Mouse (Mus musculus): ENCODE data around the gene Hmgcs2. TPM values are rescaled to one million over a fixed set of nuclear protein-coding genes. Genes with fewer than 3 reads are reported as not detected.

Gene Hmgcs2
- polyA plus RNA-seq, 1 experiment from 2014 or later, result 16.8 TPM

- Histone ChIP-seq H3K4me3 (ENCODE audit: low read depth, low read length) (no peak overlapping the region), H3K9ac (ENCODE audit: low read depth, low read length) (no peak overlapping the region), H3K9me3 (replicated peaks; ENCODE audit: control insufficient read depth, low read length, poor library complexity, severe bottlenecking) (0 out of 2 replicates have a peak, but pooled peaks cover 2% of the 10 kb centered on the region), H3K27me3 (ENCODE audit: control insufficient read depth, insufficient read depth, low read depth, low read length) (no peaks in the 10 kb centered on the region), H3K27ac (ENCODE audit: low read length) (no peak overlapping the region), H3K4me1 (ENCODE audit: control insufficient read depth, insufficient read depth, low read length) (no peaks in the 10 kb centered on the region), H3K36me3 (ENCODE audit: control insufficient read depth, insufficient read depth, low read length) (no peaks in the 10 kb centered on the region), H3K4me2 (ENCODE audit: low read length) (no peak overlapping the region)
- ATAC-seq, result no peak
- WGBS, result 94% methylated on average over 1 of the region's 1 CpGs
Measured at GRCm38 (mm10) chr3:98299391-98300100, 19.3 kb downstream of the Hmgcs2 start.

GRCm38 (mm10) chr3:98300266-98300665, 20.0 kb downstream of the Hmgcs2 start:
- no peaks in the 10 kb centered on the region for H3K36me3 ChIP-seq (ENCODE audit: control insufficient read depth, insufficient read depth, low read length)
- no peak overlapping the region for H3K27ac ChIP-seq (ENCODE audit: low read length)
- 0 out of 2 replicates have a peak, but pooled peaks cover 2% of the 10 kb centered on the region for H3K9me3 ChIP-seq (replicated peaks; ENCODE audit: control insufficient read depth, low read length, poor library complexity, severe bottlenecking)
- H3K27me3 ChIP-seq (ENCODE audit: control insufficient read depth, insufficient read depth, low read depth, low read length), result no peaks in the 10 kb centered on the region
- no peaks in the 10 kb centered on the region for H3K4me1 ChIP-seq (ENCODE audit: control insufficient read depth, insufficient read depth, low read length)
- H3K4me2 ChIP-seq (ENCODE audit: low read length), result no peak overlapping the region
- no peak for ATAC-seq
- no peak overlapping the region for H3K9ac ChIP-seq (ENCODE audit: low read depth, low read length)
- no peak overlapping the region for H3K4me3 ChIP-seq (ENCODE audit: low read depth, low read length)
- WGBS, result 93% methylated on average over 4 of the region's 4 CpGs

DNA sequence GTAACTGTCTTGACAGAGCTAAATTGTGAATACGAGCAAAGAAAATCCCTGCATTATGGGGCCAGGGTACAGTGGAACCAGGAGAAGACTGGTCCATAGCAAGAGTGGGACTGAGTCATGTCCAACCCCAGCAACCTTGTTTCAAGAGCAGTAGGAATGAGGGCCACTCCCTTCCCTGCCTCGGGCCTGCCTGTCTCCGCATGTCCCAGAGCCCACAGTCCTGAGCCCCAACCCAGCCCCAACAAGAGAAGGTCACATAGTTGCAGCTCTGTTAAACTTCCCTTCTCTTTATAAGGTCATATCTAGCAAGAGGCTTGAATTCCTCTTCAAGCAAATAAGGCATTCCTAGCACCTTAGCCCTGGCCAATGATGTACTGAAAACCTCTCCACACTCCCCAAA, 21.5 kb downstream of the Hmgcs2 start:
- WGBS, result 92% methylated on average over 3 of the region's 3 CpGs
- no peaks in the 10 kb centered on the region for H3K4me1 ChIP-seq (ENCODE audit: control insufficient read depth, insufficient read depth, low read length)
- H3K36me3 ChIP-seq (ENCODE audit: control insufficient read depth, insufficient read depth, low read length), result no peaks in the 10 kb centered on the region
- H3K4me3 ChIP-seq (ENCODE audit: low read depth, low read length), result no peak overlapping the region
- H3K27me3 ChIP-seq (ENCODE audit: control insufficient read depth, insufficient read depth, low read depth, low read length), result no peaks in the 10 kb centered on the region
- H3K27ac ChIP-seq (ENCODE audit: low read length), result no peak overlapping the region
- ATAC-seq, result no peak
- no peak overlapping the region for H3K4me2 ChIP-seq (ENCODE audit: low read length)
- no peak overlapping the region for H3K9ac ChIP-seq (ENCODE audit: low read depth, low read length)
- H3K9me3 ChIP-seq (replicated peaks; ENCODE audit: control insufficient read depth, low read length, poor library complexity, severe bottlenecking), result 0 out of 2 replicates have a peak, but pooled peaks cover 2% of the 10 kb centered on the region

DNA sequence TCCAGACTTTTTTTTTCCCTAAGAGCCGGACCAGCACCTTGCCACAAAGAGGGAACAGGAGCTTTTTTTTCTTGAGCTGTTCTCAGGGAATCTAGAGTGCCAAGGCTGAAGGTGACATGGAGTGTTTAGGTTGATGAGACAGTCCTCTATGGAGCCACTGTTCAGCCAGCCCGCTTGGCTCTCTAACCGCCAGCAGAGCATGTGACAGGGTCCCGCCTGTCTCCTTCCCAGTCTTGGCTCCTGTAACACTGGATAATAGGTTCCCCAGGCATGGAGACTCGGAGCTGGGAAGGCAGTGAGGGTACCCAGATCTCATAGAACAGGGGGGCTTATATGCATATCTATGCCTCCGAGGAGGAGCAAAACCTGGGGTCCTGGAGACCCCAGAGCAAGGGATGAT, 28.4 kb downstream of the Hmgcs2 start:
- Histone ChIP-seq H3K9me3 (replicated peaks; ENCODE audit: control insufficient read depth, low read length, poor library complexity, severe bottlenecking) (no peaks in the 10 kb centered on the region), H3K27ac (ENCODE audit: low read length) (no peak overlapping the region), H3K4me3 (ENCODE audit: low read depth, low read length) (no peak overlapping the region), H3K9ac (ENCODE audit: low read depth, low read length) (no peak overlapping the region), H3K27me3 (ENCODE audit: control insufficient read depth, insufficient read depth, low read depth, low read length) (no peaks in the 10 kb centered on the region), H3K4me1 (ENCODE audit: control insufficient read depth, insufficient read depth, low read length) (no peaks in the 10 kb centered on the region), H3K36me3 (ENCODE audit: control insufficient read depth, insufficient read depth, low read length) (no peaks in the 10 kb centered on the region), H3K4me2 (ENCODE audit: low read length) (no peak overlapping the region)
- no peak for ATAC-seq
- WGBS, result 79% methylated on average over 6 of the region's 6 CpGs

- Histone ChIP-seq H3K9me3 (replicated peaks; ENCODE audit: control insufficient read depth, low read length, poor library complexity, severe bottlenecking) (no peaks in the 10 kb centered on the region), H3K4me1 (ENCODE audit: control insufficient read depth, insufficient read depth, low read length) (no peaks in the 10 kb centered on the region), H3K27ac (ENCODE audit: low read length) (no peak overlapping the region), H3K9ac (ENCODE audit: low read depth, low read length) (no peak overlapping the region), H3K4me2 (ENCODE audit: low read length) (no peak overlapping the region), H3K27me3 (ENCODE audit: control insufficient read depth, insufficient read depth, low read depth, low read length) (no peaks in the 10 kb centered on the region), H3K36me3 (ENCODE audit: control insufficient read depth, insufficient read depth, low read length) (no peaks in the 10 kb centered on the region), H3K4me3 (ENCODE audit: low read depth, low read length) (no peak overlapping the region)
- ATAC-seq, result no peak
- WGBS, result 76% methylated on average over 1 of the region's 1 CpGs
Measured at GRCm38 (mm10) chr3:98310456-98310855, 30.2 kb downstream of the Hmgcs2 start.

GRCm38 (mm10) chr3:98312867-98313266, 32.6 kb downstream of the Hmgcs2 start:
- Histone ChIP-seq H3K4me1 (ENCODE audit: control insufficient read depth, insufficient read depth, low read length) (0 out of 2 replicates have a peak, but pooled peaks cover 4% of the 10 kb centered on the region), H3K27me3 (ENCODE audit: control insufficient read depth, insufficient read depth, low read depth, low read length) (no peaks in the 10 kb centered on the region), H3K4me3 (ENCODE audit: low read depth, low read length) (no peak overlapping the region), H3K4me2 (ENCODE audit: low read length) (no peak overlapping the region), H3K9ac (ENCODE audit: low read depth, low read length) (no peak overlapping the region), H3K9me3 (replicated peaks; ENCODE audit: control insufficient read depth, low read length, poor library complexity, severe bottlenecking) (no peaks in the 10 kb centered on the region), H3K36me3 (ENCODE audit: control insufficient read depth, insufficient read depth, low read length) (no peaks in the 10 kb centered on the region), H3K27ac (ENCODE audit: low read length) (no peak overlapping the region)
- 18% methylated on average over 7 of the region's 7 CpGs for WGBS
- ATAC-seq, result peak; percentile 74

- Histone ChIP-seq H3K27ac (ENCODE audit: low read length) (no peak overlapping the region), H3K9ac (ENCODE audit: low read depth, low read length) (no peak overlapping the region), H3K4me3 (ENCODE audit: low read depth, low read length) (no peak overlapping the region), H3K36me3 (ENCODE audit: control insufficient read depth, insufficient read depth, low read length) (no peaks in the 10 kb centered on the region), H3K4me2 (ENCODE audit: low read length) (no peak overlapping the region), H3K27me3 (ENCODE audit: control insufficient read depth, insufficient read depth, low read depth, low read length) (no peaks in the 10 kb centered on the region), H3K4me1 (ENCODE audit: control insufficient read depth, insufficient read depth, low read length) (0 out of 2 replicates have a peak, but pooled peaks cover 4% of the 10 kb centered on the region), H3K9me3 (replicated peaks; ENCODE audit: control insufficient read depth, low read length, poor library complexity, severe bottlenecking) (no peaks in the 10 kb centered on the region)
- ATAC-seq, result no peak
- WGBS, result 71% methylated on average over 9 of the region's 9 CpGs
Measured at GRCm38 (mm10) chr3:98313294-98314155, 33.3 kb downstream of the Hmgcs2 start.

- H3K36me3 ChIP-seq (ENCODE audit: control insufficient read depth, insufficient read depth, low read length), result no peaks in the 10 kb centered on the region
- no peak overlapping the region for H3K4me3 ChIP-seq (ENCODE audit: low read depth, low read length)
- no peak overlapping the region for H3K4me2 ChIP-seq (ENCODE audit: low read length)
- no peaks in the 10 kb centered on the region for H3K27me3 ChIP-seq (ENCODE audit: control insufficient read depth, insufficient read depth, low read depth, low read length)
- no peaks in the 10 kb centered on the region for H3K9me3 ChIP-seq (replicated peaks; ENCODE audit: control insufficient read depth, low read length, poor library complexity, severe bottlenecking)
- H3K9ac ChIP-seq (ENCODE audit: low read depth, low read length), result no peak overlapping the region
- whole genome bisulfite sequencing, result 74% methylated on average over 2 of the region's 2 CpGs
- ATAC-seq, result no peak
- 0 out of 2 replicates have a peak, but pooled peaks cover 8% of the 10 kb centered on the region for H3K4me1 ChIP-seq (ENCODE audit: control insufficient read depth, insufficient read depth, low read length)
- H3K27ac ChIP-seq (ENCODE audit: low read length), result no peak overlapping the region
Measured at GRCm38 (mm10) chr3:98315181-98315580, 34.9 kb downstream of the Hmgcs2 start.

DNA sequence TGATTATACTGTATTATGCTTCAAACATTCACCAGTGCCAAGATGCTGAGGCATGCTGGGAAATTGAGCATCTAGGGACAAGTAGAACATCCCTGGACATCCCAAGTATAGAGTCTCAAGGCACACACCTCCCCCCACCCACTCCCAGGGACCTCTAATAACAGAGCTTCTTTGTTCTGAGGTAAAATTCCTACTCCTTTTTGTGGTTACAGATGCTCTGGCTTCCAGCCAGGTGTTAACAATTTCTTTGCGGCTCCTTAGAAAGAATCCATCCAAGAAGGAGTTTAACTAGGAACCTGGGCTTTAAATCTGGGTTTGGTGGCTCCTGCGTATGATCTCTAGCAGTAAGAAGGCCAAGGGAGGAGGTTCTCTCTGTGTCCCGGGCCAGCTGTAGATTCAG, 36.9 kb downstream of the Hmgcs2 start:
- Histone ChIP-seq H3K27ac (ENCODE audit: low read length) (peak overlapping the region; percentile 46; the same call in 1 of the 2 replicates), H3K9me3 (replicated peaks; ENCODE audit: control insufficient read depth, low read length, poor library complexity, severe bottlenecking) (no peaks in the 10 kb centered on the region), H3K4me3 (ENCODE audit: low read depth, low read length) (no peak overlapping the region), H3K27me3 (ENCODE audit: control insufficient read depth, insufficient read depth, low read depth, low read length) (no peaks in the 10 kb centered on the region), H3K36me3 (ENCODE audit: control insufficient read depth, insufficient read depth, low read length) (no peaks in the 10 kb centered on the region), H3K9ac (ENCODE audit: low read depth, low read length) (no peak overlapping the region), H3K4me1 (ENCODE audit: control insufficient read depth, insufficient read depth, low read length) (0 out of 2 replicates have a peak, but pooled peaks cover 8% of the 10 kb centered on the region), H3K4me2 (ENCODE audit: low read length) (no peak overlapping the region)
- WGBS, result 49% methylated on average over 3 of the region's 3 CpGs
- ATAC-seq, result no peak
